Mouse (Mus musculus): ENCODE measurements at regions not wholly inside any gene's neighbourhood (a gene's known extent, or its start where the extent isn't known, plus 50 kb on each side); places are given as distances from the start of the nearest gene placed in this dataset.

DNA sequence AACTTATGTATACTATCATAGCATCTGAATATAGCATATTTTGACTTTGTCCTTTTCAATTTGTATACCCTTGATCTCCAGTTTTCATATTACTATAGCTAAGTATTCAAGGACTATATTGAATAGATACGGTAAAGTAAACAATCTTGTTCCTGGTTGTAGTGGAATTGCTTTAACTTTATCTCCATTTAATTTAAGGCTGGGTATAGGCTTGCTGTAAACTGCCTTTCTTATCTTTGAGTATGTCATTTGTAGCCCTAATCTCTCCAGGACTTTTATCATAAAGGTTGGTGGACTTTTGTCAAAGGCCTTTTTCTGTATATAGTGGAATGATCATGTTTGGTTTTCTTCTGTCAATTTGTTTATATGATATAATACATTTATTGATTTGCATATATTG is 407.8 kb downstream of the Prkd1 start:
- Histone ChIP-seq H3K4me3 (ENCODE audit: control insufficient read depth in 1 of 2, insufficient read depth in 1 of 2, low read depth in 2 of 2, low read length in 2 of 2) (no peak overlapping the region), H3K79me2 (ENCODE audit: control insufficient read depth, insufficient read depth, low read length, poor library complexity) (no peaks in the 10 kb centered on the region), H3K4me1 (ENCODE audit: control insufficient read depth in 1 of 2, insufficient read depth in 2 of 2, low read length in 2 of 2) (no peaks in the 10 kb centered on the region), H3K9ac (ENCODE audit: control insufficient read depth, low read depth, low read length, poor library complexity, severe bottlenecking) (no peak overlapping the region), H3K36me3 (ENCODE audit: control insufficient read depth in 1 of 2, insufficient read depth in 2 of 2, low read length in 2 of 2) (no peaks in the 10 kb centered on the region), H3K27ac (ENCODE audit: control insufficient read depth, low read depth, low read length) (no peak overlapping the region), H3K27me3 (ENCODE audit: control insufficient read depth in 1 of 2, insufficient read depth in 2 of 2, low read length in 2 of 2) (no peaks in the 10 kb centered on the region), H3K9me3 (replicated peaks; ENCODE audit: insufficient read depth, low read length) (no peaks in the 10 kb centered on the region)
- TF ChIP-seq EP300 (IDR thresholded peaks at IDR 0.05; ENCODE audit: low read depth in 1 of 2, low read length in 2 of 2) (no peak), ZNF384 (IDR thresholded peaks at IDR 0.05; ENCODE audit: low read depth, low read length) (no peak), GATA1 (IDR thresholded peaks at IDR 0.05; ENCODE audit: low read depth, low read length) (no peak), E2F4 (IDR thresholded peaks at IDR 0.05; ENCODE audit: borderline replicate concordance, low read depth, low read length) (no peak), TBP (IDR thresholded peaks at IDR 0.05; ENCODE audit: low read depth, low read length) (no peak), MYB (IDR thresholded peaks at IDR 0.05; ENCODE audit: low read depth, low read length) (no peak), TAL1 (IDR thresholded peaks at IDR 0.05; ENCODE audit: low read length) (no peak), USF1 (IDR thresholded peaks at IDR 0.05; ENCODE audit: low read depth, low read length) (no peak), POLR2AphosphoS2 (IDR thresholded peaks at IDR 0.05; ENCODE audit: low read length) (no peak), POLR2AphosphoS5 (IDR thresholded peaks at IDR 0.05; ENCODE audit: borderline replicate concordance, low read depth, low read length) (no peak), GABPA (IDR thresholded peaks at IDR 0.05; ENCODE audit: low read depth, low read length) (no peak), CHD1 (IDR thresholded peaks at IDR 0.05; ENCODE audit: low read depth, low read length) (no peak), ZKSCAN1 (IDR thresholded peaks at IDR 0.05; ENCODE audit: low read depth, low read length) (no peak), ELF1 (IDR thresholded peaks at IDR 0.05; ENCODE audit: low read depth, low read length) (no peak), UBTF (IDR thresholded peaks at IDR 0.05; ENCODE audit: borderline replicate concordance, insufficient read depth, low read depth, low read length) (no peak), CHD2 (IDR thresholded peaks at IDR 0.05; ENCODE audit: low read length) (no peak), SIN3A (IDR thresholded peaks at IDR 0.05; ENCODE audit: low read length) (no peak), ZMIZ1 (IDR thresholded peaks at IDR 0.05; ENCODE audit: low read depth, low read length) (no peak)
- DNase-seq (ENCODE audit: low read depth, low spot score), result no peak

DNA sequence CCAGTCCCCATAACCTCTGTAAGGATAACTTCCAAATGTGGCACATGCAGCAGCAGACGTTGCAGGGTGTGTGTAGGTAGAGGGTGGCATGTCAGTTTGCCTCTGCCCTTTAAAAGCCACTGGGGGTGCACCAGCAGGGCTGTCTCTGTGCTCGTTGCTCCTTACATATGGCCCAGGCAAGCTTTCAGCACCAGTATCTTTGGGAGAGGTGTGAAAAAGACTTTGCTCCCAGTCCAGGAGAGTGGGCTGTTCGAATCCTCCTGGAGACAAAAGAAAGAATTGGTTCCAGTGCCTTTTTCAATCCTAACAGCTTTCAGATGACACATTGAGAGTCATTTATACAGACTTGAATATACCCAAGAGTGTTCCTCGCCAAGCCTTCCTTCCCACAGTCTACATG is 390.0 kb downstream of the Prkd1 start:
- H3K9me3 ChIP-seq (replicated peaks; ENCODE audit: insufficient read depth, low read length), result no peaks in the 10 kb centered on the region
- DNase-seq (ENCODE audit: low read depth, low spot score), result no peak
- TF ChIP-seq ZMIZ1 (IDR thresholded peaks at IDR 0.05; ENCODE audit: low read depth, low read length), result no peak
- H3K4me1 ChIP-seq (ENCODE audit: control insufficient read depth in 1 of 2, insufficient read depth in 2 of 2, low read length in 2 of 2), result no peaks in the 10 kb centered on the region
- H3K36me3 ChIP-seq (ENCODE audit: control insufficient read depth in 1 of 2, insufficient read depth in 2 of 2, low read length in 2 of 2), result no peaks in the 10 kb centered on the region
- H3K27me3 ChIP-seq (ENCODE audit: control insufficient read depth in 1 of 2, insufficient read depth in 2 of 2, low read length in 2 of 2), result no peaks in the 10 kb centered on the region
- no peak overlapping the region for H3K4me3 ChIP-seq (ENCODE audit: control insufficient read depth in 1 of 2, insufficient read depth in 1 of 2, low read depth in 2 of 2, low read length in 2 of 2)
- H3K9ac ChIP-seq (ENCODE audit: control insufficient read depth, low read depth, low read length, poor library complexity, severe bottlenecking), result no peak overlapping the region
- no peak overlapping the region for H3K27ac ChIP-seq (ENCODE audit: control insufficient read depth, low read depth, low read length)
- H3K79me2 ChIP-seq (ENCODE audit: control insufficient read depth, insufficient read depth, low read length, poor library complexity), result no peaks in the 10 kb centered on the region

All from MEL (cell line).